Mouse (Mus musculus) MEL-GATA-1-ER (cell line): Measurements from ENCODE around the gene Adamts13.

Experiments
- DNase-seq: peaks from one replicate; pipeline ENCODE4 v3.0.0-alpha.2; 2012; ENCODE audit warnings: low read depth; ENCODE audit errors: extremely low read depth

Adamts13 gene

DNA sequence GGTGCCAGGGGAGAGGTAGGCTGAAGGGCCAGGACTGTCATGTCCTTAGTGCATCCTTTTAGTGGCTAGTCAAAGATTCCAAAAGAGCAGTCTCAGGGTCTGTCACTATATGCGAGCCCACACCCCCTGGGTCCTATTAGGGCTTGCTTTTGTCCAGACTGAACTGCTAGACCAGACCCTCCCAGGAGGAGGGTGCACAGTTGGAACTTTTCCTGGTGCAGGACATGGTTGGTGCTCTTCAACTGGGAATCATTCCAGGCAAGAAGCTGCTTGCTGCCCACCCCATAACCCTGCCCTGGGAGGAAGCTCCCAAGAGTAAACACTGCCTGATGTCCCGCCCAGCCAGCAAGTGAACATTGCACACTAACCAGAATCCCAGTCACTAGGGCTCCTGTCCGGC is at the start of gene Adamts13:
Gene Adamts13, plus strand, starts transcription at position 301 of the 400 bp plus-strand sequence.
- no peak for DNase-seq

- DNase-seq = no peak
These were observed 45.3 kb upstream of the Adamts13 start for GRCm38 (mm10) chr2:26927745-26928476.

- DNase-seq = peak; percentile 64
These were observed 42.8 kb upstream of the Adamts13 start for GRCm38 (mm10) chr2:26930390-26930789.

- no peak for DNase-seq
These were observed 40.5 kb upstream of the Adamts13 start for GRCm38 (mm10) chr2:26932473-26933303.

GRCm38 (mm10) chr2:26933304-26934055 is 39.7 kb upstream of the Adamts13 start, which contains the start of the genes Surf4 and Stkld1:
Surf4 (minus strand) TSS chr2:26933928.
Stkld1 (plus strand) TSS chr2:26934047.
- peak; percentile 88 for DNase-seq

- DNase-seq = no peak
These were observed 37.9 kb upstream of the Adamts13 start for GRCm38 (mm10) chr2:26935286-26935685.

DNA sequence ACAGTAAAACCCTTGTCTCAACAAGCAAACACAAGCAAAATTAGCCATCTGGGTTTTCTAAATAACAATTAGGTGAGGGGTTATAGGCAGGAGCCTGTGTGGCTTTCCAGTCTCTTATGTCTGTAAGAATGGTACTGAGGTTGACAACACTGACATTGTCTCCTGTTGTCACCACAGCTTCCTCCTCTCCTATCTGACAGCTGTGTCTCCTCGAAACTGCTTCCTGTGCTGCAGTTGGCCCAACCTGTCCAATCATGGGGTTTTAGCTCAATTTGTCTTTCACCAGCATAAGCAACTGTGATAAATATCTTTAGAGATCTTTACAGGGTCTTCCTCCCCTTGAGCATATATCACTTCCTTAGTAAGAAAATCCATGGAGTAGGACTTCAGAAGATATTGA is 36.8 kb upstream of the Adamts13 start:
- no peak for DNase-seq

DNA sequence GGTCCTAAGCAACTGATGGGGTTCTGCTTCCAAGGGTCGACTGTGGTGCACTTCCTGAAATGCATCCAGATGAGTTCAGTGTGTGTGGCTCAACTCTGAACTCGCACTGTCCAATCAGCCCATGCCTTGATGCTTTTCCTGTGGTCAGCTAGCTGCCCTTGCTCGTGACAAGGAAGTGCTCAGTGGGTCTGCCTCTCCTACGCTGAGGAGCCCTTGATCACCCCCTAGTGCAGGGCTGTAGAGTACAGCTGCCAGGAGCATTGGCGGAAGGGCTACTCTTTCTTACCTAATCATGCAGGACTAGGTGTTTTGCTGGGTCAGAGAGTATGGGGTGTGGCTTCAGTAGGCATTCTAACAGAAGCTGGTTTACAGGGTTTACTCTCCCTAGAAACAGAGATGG is 31.7 kb upstream of the Adamts13 start:
- no peak for DNase-seq

- DNase-seq = no peak
These were observed 30.0 kb upstream of the Adamts13 start for GRCm38 (mm10) chr2:26943253-26943652.

DNA sequence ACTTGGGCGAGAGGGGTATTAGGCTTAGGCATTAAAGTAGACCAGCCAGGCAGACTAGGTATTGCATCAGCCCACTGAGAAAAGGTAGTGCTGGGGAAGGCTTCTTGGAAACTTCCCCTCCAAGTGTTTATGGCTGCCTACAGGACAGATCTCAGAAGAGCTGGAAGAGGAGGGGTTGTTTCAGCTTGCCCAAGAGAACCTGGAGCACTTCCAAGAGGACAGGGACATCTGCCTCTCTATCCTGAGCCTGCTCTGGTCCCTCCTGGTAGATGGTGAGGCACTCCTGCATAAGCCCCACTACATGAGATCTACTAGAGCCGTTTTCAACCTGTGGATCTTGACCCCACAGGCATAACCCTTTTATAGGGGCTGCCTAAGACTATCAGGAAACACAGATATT is 22.8 kb upstream of the Adamts13 start:
- no peak for DNase-seq

- DNase-seq = no peak
These were observed 21.8 kb upstream of the Adamts13 start for GRCm38 (mm10) chr2:26951346-26951905.

DNA sequence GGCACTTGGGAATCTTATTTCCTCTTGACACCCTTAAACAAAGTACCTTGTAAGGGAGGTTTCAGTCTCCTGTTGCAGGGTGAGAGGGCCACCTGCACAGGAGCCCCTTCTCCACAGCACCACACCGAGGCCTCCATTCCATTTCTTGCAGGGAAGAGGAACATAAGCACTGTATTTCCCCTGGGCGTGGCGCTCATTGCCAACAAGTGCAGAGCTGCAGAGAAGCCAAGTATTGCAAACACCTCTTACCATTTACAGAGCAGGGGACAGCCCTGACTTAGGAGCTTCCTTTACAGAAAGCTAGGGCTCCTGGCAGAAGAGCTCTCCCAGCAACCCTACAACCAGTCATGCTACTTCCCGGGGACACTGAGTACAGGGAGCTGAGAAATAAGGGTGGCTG is 21.0 kb upstream of the Adamts13 start:
- DNase-seq = no peak

DNA sequence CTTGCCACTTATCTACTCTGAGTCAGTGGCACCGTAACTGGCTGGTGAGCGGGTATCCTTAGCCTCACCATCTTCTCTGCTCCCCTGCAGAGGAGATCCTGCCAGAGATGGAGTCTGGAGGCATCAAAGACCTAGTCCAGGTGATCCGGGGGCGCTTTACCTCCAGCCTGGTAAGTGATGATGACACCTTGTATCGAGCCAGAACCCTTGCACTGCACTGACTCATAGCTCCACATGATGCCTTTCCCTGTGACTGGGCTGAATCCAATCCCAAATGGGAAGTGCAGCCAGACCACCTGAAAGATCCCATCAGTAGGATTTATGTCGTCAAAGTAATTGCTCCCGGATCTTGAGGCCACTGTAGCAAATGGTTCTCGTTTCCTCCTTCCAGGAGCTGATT is 20.4 kb upstream of the Adamts13 start:
- DNase-seq = no peak

DNA sequence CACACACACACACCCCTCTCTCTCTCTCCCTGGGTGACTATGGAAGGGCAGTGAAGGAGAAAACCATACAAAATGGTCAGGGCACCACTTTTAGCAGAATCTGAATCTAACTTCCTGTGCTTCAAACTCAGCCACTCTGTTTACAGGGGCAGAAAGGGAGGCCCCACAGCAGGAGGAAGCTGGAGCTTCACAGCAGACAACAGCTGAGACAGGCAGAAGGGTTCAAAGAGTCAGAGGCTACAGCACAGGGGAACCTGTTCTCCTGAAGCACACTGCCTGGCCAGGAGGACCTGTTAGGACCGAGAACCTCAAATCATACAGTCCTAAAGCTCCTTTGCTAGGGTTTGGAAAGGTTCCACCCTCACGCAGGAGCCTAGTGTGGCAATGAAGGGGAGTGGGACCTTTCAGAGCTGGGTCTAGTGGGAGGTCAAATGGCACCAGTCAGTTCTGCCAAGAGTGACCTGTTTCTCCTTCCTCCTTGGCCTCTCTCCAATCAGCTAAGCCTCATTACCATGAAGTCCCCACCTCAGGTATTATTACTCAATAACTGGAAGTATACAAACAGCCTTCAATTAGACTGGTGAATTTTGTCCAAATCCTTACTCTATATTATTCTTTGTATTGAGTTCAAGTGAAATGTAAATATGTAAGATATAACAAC is 18.4 kb upstream of the Adamts13 start:
- DNase-seq = no peak

DNA sequence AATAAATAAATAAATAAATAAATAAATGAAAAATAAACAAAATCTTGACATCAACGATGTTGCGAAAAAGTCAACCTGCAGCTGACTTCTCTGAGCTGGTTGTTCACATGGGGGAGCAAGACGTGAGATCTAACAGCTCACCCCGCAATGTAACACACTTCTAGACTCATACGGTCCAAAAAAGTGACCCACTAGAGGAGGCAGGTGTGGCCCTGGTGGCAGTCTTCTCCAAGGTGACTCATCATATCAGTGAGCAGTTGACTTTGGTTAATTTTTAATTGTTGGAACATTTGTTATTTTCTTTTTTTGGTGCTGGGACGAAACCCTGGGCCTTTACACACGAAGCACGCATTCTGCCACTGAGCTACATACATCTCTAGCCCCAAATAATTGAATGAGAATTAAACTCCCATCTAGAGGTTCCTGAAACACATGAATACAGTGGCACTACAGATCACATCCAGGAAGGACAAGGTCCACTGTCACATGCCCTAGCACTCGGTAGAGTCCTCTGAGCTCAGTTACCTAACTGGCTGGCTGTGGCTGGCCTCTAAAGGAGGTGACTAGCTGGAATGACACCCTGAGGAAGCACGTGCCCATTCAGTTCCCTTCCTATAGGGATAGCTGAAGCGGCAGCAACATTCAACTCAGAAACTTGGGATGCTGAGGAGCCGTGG is 16.3 kb upstream of the Adamts13 start:
- no peak for DNase-seq

DNA sequence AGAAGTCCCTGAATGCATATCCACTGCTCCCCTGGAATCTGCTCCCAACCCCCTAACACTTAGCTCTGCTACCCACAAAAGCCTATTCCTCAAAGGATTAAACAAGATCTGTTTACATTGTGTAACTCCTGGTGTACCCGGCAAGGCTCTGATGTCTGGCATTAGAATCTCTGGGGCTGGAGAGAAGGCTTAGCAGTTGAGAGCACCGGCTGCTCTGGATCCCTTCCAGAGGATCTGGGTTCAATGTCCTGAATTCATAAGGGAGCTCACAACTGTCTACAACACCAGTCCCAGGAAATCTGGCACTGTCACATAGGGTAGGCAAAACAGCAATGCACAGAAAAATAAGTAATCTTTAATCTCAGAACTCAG is 15.7 kb upstream of the Adamts13 start:
- DNase-seq = no peak

- DNase-seq = no peak
These were observed 12.5 kb upstream of the Adamts13 start for GRCm38 (mm10) chr2:26960756-26961155.

DNA sequence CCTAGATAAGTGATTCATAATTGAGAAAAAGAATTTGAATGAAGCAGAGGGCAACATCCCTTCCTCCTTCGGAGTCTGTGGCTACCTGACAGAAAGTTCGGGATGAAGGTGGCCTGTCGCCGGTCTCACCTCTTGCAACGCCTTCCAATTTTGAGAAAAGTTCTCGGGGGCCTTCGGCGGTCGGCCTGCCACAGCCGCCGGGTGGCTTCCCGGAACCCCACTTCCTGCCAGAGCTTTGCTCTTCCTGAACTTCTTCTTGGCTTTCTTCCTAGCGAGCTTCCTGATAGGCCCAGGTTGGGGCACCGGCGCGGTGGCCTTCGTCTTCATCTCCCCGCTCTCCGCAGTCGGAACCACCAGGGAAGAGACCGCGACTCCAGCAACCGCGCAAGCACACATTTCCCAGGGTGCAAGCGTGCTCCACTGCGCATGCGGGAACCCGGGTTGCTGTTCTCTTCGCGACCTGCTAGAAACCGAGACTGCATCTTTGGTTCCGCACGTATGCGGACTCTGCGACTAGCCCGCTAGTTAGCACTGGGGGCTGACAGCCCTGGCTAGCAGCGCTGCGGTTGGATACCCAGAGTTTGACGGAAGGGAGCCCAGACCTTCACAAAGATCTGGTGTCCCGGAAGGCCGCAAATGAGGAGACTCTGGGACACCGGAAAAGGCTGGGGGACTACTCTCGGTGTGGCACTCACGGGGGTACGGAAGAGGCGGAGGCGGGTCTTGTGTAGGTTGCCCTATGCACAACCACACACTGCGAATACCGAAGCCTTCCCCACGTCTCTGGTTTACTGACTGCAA is 9.1 kb upstream of the Adamts13 start, which contains the start of gene Rexo4:
Gene Rexo4, minus strand, starts transcription at position 464 of the 801 bp plus-strand sequence.
- peak; percentile 88 for DNase-seq

DNA sequence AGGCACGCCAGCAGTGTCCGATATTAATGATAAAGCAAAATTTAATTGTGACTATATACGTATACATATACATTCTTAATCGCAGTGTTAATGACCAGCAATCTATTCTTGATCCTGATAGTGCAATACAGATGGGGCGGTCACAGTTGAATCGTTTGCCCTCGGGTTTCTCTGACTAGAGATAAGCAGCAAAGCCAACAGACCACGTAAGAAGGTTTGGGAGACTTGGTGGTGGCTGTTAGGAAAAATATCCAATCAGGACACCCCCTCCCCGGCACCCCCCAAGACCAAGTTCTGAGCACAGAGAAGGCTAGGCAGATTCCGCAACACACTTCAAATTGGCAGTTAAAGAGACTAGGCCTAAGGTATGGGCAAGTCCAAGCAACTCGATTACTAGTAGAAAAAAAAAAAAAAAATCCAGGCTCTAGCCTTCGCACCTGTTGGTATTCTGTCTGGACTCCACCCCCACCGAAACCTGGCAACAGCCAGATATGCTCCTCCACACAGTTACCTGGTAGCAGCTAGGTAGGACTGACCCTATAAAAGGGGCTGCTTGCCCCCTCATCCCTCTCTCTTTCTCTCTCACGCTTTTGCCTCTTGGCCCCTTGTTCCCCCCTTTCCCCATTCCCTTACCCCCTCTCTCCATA is 8.4 kb upstream of the Adamts13 start:
- no peak for DNase-seq
